Mouse (Mus musculus): ENCODE measurements around the gene Creb3. TPM values are rescaled to one million over a fixed set of nuclear protein-coding genes. Genes with fewer than 3 reads are reported as not detected.
A peak's percentile ranks its signal among the peaks of the same experiment; 100 is the strongest.
"Not testable (repeated sequence)": the region's sequence is repeated elsewhere in the genome, so short reads cannot be mapped to it uniquely, and the experiment has no call there.

The Creb3 gene
- total RNA-seq, 1 experiment from 2014 or later, result 97.5 TPM

DNA sequence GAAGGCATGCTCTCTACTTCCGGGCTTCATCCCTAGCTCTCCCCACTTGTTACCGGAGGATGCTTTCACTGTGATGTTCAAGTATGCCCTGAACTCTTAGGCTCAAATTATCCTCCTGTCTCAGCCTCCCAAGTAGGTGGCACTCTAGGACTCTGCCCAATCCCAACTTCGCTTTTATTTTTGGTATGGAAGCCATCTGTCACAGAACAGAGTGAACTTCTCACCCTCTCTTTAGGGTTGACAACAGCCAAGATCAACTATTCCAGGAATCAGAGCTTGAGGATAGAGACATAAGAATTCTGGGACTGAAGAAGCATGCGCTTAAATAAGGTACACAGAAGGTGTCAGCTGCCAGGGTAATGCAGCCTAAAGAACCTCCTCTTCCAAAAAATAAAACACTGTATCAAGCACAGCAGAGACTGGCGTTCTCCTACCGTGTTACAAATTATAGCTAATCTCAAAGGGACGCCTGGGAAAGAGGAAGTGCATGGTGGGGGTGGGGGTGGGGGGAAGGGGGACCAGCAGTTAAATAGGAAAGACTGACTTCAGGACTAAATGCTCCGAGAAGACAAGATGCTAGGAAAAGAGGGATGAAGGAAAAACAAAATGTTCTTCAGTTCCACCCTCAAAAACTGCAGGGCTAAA is 15.2 kb downstream of the Creb3 start:
- no peak for ATAC-seq (replicated peaks in 1 of 2; ENCODE audit: insufficient read depth in 1 of 2, low FRiP score in 2 of 2, low TSS enrichment in 1 of 2, low read depth in 1 of 2, poor library complexity in 2 of 2, severe bottlenecking in 2 of 2)

DNA sequence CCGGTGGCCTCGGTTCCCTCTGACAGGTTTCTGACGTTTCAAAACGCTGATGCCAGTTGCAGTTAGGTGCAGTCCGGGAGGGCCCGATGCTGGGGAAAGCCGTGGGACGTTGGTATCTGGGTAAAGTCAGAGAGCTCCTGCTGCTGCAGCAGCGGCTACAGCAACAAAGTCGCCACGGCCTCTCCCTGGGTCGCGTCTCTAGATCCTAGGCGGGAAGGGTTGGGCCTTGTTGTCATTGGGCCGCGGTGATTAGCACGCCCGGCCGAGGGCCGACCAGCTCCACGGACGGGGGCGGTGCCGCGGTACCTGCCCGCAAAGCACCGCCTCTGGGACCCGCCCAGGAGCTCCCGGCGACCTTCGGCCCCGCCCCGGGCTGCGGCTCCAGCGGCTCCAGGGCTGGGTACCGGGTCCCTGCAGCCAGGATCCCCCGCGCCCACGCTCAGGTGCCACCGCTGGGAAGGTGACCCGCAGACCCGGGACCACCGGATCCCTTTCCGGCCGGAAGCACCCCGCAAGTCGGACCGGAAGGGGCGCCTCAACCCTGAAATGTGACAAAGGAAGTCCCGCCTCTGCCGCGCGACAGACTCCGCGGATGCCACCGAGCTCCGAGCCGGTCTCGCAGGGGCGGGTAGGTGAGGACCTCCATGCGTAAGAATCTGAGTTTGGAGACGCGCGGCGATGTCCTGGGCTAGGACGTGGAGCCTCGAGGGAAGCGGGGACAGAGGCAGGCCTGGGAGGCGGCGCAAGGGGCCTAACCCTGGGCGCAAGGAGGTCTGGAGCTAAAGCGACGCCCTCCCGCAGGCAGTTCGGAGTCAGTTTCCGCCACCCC is 16.5 kb downstream of the Creb3 start, which contains the start of the genes Rgp1 and Gba2:
Gene Rgp1 (plus strand): TSS at position 340 of the 829 bp plus-strand sequence.
Gene Gba2 (minus strand): TSS at position 498 of the 829 bp plus-strand sequence.
- peak; percentile 78 to 88 for ATAC-seq (replicated peaks in 1 of 2; ENCODE audit: insufficient read depth in 1 of 2, low FRiP score in 2 of 2, low TSS enrichment in 1 of 2, low read depth in 1 of 2, poor library complexity in 2 of 2, severe bottlenecking in 2 of 2)

DNA sequence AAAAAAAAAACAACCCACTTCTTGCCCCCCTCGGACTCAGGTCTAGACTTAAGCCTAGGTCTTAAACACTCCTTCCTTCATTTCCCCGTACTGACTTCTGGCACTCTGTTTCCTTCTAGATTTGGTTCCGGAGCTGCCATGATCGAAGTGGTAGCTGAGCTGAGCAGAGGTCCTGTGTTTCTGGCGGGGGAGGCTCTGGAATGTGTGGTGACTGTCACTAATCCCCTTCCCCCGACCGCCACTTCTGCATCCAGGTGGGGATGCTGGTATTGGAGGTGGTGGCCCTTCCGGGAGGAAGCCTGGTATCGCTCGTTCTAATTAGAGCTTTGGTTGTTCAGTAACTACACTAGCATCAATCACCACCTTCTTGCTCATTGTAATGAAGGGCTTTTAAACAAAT is 17.1 kb downstream of the Creb3 start:
- ATAC-seq (replicated peaks in 1 of 2; ENCODE audit: insufficient read depth in 1 of 2, low FRiP score in 2 of 2, low TSS enrichment in 1 of 2, low read depth in 1 of 2, poor library complexity in 2 of 2, severe bottlenecking in 2 of 2), result no peak

DNA sequence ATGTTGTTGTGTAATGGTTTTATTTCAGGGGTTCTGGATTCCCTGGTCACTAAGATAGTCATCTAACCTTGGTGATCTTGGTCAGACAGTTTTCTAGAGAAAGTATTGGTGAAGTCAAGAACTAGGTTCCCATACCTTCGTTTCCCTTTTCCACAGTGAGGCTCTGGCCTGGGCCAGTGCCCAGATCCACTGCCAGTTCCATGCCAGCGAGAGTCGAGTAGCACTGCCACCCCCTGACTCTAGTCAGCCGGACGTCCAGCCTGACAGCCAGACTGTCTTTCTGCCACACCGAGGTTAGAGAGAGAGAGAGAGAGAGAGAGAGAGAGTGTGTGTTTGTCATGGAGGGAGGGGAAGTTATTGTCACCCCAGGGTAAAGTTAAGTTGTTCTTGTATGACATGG is 17.6 kb downstream of the Creb3 start:
- ATAC-seq (replicated peaks in 1 of 2; ENCODE audit: insufficient read depth in 1 of 2, low FRiP score in 2 of 2, low TSS enrichment in 1 of 2, low read depth in 1 of 2, poor library complexity in 2 of 2, severe bottlenecking in 2 of 2), result no peak

DNA sequence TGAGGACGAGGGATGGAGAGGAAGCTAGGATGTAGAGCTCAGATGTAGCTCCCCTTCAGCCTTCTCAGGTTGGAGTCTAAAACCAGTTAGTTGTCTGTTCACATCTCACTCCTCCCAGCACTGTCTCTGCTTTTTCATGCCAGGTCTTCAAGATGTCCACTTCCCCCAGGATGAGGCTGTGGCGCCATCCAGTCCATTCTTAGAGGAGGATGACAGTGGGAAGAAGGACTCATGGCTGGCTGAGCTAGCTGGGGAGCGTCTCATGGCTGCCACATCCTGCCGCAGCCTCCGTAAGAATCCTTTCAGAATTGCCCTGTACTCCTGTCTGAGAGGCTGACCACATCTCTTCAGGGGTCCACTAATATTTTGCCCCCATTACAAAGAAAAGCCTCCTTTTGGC is 18.6 kb downstream of the Creb3 start:
- ATAC-seq (replicated peaks in 1 of 2; ENCODE audit: insufficient read depth in 1 of 2, low FRiP score in 2 of 2, low TSS enrichment in 1 of 2, low read depth in 1 of 2, poor library complexity in 2 of 2, severe bottlenecking in 2 of 2), result no peak

DNA sequence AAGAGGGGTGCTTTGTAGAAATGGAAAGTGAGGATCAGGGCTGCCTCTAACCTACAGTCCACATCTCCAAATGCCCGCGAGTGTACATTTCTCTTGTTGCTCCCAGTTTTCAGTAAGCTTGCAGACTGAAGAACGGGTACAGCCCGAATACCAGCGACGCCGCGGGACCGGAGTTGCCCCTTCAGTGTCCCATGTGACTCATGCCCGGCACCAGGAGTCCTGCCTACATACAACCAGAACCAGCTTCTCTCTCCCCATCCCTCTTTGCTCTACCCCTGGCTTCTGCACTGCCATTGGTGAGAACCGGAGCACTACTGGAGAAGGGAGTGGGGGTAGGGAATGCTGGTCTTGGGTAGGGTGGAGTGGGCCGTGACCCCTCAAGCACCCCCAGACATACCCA is 19.2 kb downstream of the Creb3 start:
- no peak for ATAC-seq (replicated peaks in 1 of 2; ENCODE audit: insufficient read depth in 1 of 2, low FRiP score in 2 of 2, low TSS enrichment in 1 of 2, low read depth in 1 of 2, poor library complexity in 2 of 2, severe bottlenecking in 2 of 2)

DNA sequence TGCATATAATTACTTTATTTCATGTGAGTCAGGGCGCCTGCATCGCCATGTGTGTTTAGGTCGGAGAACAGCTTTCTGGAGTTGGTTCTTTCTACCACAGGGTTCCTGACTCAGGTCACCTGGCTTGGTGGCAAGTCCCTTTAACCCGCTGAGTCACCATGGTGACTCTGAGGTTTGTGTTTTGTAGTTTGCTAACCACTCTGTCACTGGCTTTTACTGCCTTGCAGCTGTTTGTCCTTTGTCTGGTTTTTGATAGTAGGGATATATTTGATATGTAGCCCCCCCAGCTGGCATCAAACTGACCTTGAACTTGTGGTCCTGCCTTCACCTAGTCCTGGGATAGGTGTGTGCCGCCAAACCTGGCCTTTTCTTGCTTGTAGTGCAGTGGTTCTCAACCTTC is 20.1 kb downstream of the Creb3 start:
- no peak; a peak in 1 of 4 replicates for ATAC-seq (replicated peaks in 1 of 2; ENCODE audit: insufficient read depth in 1 of 2, low FRiP score in 2 of 2, low TSS enrichment in 1 of 2, low read depth in 1 of 2, poor library complexity in 2 of 2, severe bottlenecking in 2 of 2)

DNA sequence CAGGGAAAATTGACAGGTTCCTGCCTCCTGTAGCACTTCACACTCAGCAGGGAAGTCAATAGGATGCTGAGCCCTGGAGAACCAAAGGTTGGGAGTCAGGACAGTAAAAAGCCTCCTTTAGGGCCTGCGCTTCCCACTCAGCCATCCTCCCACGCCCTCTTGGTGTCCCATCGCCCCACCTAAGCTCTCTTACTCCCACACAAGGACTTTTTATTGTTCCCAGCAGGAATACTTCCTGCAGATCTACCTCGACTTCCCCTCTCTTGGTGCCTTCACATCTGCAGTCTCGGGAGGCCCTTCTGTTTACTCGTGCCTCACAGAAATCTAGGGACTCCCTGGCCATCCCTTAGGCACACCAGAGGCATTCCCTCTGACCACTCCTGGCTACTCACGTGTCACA is 21.3 kb downstream of the Creb3 start:
- ATAC-seq (replicated peaks in 1 of 2; ENCODE audit: insufficient read depth in 1 of 2, low FRiP score in 2 of 2, low TSS enrichment in 1 of 2, low read depth in 1 of 2, poor library complexity in 2 of 2, severe bottlenecking in 2 of 2), result no peak

DNA sequence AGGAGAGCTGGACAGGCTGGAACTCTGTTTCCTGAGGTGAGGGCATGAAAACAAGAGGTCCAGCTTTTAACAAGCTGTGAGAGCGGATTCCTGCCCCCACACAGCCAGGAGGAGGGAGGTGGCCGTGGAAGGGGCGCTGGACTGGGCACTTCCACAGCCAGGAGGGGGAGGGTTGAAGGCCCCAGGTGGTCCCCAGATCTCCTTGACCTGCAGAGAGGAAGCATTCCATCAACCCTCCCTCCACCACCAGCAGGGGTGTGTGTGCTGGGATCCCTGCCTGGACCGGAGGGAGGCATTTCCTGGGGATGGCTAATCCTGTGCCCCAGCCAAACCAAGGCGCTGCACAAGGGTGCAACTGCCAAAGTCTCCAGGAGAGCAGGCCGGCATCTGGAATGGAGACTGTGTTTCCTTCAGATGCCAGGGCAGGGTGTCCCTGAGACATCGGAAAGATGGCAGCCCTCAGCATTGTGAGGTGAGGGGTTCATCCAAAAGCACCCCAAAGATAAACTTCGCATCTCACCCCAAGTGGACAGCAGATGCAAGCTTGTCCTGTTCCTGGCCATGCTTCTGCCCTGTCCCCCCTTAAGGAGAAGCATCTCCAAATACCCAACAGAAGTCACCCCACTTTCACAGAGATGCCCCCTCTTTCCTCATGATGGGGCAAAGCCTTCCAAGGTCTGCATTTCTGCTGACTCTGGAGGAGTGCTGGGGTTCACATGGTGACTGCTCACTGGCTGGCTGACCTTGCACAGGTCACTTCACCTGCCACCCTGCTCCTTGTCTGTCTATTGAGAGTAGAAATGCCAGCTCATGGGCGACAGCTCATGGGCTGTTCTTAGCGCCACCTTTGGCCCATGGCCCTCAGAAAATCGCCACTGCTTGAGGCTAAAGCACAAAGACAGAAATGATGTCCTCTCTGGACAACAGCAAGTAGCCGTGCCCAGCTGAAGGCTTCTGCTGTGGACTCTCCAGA is 22.6 kb downstream of the Creb3 start, which contains the start of gene Msmp:
Gene Msmp (minus strand): TSS at position 51 of the 973 bp plus-strand sequence.
- ATAC-seq (replicated peaks in 1 of 2; ENCODE audit: insufficient read depth in 1 of 2, low FRiP score in 2 of 2, low TSS enrichment in 1 of 2, low read depth in 1 of 2, poor library complexity in 2 of 2, severe bottlenecking in 2 of 2), result no peak

DNA sequence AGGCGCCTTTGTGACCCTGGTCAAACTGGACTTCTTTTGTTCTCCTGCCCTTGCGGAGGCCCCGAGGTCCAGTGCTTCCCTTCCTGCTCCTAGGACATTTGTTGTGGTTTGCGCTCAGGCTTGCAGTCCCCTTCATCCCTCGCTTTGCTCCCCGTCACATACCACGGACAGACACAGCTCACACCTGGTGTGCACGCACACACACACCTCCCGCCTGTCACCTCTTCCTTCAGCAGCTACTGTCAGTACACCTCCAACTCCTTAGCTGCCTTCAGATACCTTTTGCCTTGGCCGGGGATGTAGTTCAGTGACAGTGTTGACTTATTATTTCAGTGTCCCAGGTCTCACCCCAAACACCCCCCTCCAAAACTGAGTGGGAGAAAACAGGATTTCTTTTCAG is 23.6 kb downstream of the Creb3 start:
- no peak for ATAC-seq (replicated peaks in 1 of 2; ENCODE audit: insufficient read depth in 1 of 2, low FRiP score in 2 of 2, low TSS enrichment in 1 of 2, low read depth in 1 of 2, poor library complexity in 2 of 2, severe bottlenecking in 2 of 2)

DNA sequence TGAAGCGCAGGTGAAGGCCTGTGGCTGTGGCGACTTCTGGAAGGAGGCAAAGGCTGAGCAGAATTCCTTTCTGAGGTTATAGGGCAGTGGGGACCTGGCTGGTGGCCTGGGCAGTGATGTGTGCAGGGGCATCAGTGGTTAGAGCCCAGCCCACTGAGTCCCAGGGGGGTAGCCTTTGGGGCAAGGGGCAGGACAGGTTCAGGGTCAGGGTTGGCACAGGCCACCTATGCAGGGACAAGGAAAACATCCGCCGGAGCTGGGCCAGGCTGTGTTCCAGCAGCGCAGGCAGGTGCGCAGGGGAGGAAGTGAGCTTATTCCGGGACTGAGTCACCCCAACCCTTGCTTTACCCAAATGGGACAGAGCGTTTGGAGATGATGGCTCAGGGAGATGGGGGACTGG is 24.3 kb downstream of the Creb3 start:
- 0 out of 4 replicates have a peak, but pooled peaks have one; percentile 2 to 20 for ATAC-seq (replicated peaks in 1 of 2; ENCODE audit: insufficient read depth in 1 of 2, low FRiP score in 2 of 2, low TSS enrichment in 1 of 2, low read depth in 1 of 2, poor library complexity in 2 of 2, severe bottlenecking in 2 of 2)

DNA sequence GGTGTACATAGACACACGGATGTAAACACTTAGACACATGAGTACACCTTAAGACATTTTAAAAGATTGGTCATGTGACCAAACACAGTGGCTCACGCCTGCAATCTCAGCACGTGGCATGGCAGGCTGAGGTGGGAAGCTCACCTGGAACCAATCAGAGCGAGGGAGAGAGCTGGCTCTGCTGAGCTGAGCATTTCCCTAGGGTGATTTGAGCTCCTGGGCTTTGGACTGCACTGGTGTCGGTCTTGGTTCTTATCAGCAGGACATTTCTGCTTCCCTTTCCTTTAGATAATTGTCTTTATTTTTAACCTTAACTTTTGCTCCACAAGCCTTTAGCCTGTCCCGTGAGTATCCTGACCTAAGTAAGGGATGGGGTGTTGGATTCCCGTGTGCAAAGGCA is 25.5 kb downstream of the Creb3 start:
- peak in 1 of 2 experiments; percentile 43; a peak in 2 of 4 replicates for ATAC-seq (replicated peaks in 1 of 2; ENCODE audit: insufficient read depth in 1 of 2, low FRiP score in 2 of 2, low TSS enrichment in 1 of 2, low read depth in 1 of 2, poor library complexity in 2 of 2, severe bottlenecking in 2 of 2)

DNA sequence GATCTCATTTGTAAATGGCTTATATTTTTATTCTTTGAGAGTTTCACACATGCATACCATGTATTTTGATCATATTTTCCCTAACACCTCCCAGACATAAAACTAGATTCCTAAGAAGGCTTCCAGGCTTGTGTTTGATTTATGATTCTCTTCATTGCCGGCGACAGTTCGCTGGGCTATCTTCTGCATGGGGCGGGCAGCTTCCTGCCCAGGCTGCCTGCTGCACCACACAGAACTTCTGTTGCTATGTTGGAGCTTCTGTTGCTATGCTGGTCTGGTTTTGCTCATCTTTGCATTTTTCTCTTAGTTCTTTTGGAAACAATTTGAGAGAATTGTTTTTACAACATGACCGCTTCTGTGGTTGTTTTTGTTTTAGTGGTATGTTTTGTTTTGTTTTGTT is 29.4 kb downstream of the Creb3 start:
- ATAC-seq (replicated peaks in 1 of 2; ENCODE audit: insufficient read depth in 1 of 2, low FRiP score in 2 of 2, low TSS enrichment in 1 of 2, low read depth in 1 of 2, poor library complexity in 2 of 2, severe bottlenecking in 2 of 2), result peak in 1 of 2 experiments; percentile 40; a peak in 1 of 4 replicates

DNA sequence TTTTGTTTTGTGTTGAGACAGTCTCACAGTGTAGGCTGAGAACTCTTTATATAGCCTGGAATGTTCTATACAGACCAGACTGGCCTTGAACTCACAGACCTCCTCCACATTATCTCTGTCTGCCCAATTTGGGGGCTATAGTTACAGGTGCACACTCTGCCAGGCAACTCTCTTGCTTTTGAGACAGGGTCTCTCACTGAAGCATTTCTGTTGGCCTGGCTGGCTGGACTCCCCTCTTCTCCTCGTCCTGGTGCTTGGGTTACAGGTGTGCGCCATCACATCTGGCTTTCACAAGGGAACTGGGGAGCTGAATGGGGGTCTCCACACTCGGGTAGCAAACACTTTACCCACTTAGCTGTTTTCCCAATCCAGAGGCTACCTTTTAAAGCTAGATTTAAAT is 29.8 kb downstream of the Creb3 start:
- ATAC-seq (replicated peaks in 1 of 2; ENCODE audit: insufficient read depth in 1 of 2, low FRiP score in 2 of 2, low TSS enrichment in 1 of 2, low read depth in 1 of 2, poor library complexity in 2 of 2, severe bottlenecking in 2 of 2), result no peak

DNA sequence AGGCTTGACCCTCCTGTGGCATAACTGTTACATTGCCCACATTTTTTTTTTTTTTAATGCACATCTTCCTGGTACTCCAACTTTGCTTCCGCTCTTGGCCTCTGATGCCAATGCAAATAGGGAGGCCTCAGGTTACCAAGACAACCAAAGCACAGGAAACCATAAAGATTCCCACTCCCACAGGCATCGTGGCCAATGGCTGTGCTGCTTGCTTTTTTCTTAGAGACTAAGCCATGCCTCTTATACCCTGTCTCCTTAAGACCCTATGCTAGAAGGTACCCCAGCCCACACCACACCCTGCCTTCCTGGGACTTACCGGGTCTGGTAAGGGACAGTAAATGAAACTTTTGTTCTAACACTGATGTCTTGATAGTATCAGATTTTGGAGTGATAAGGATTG is 31.3 kb downstream of the Creb3 start:
- ATAC-seq (replicated peaks in 1 of 2; ENCODE audit: insufficient read depth in 1 of 2, low FRiP score in 2 of 2, low TSS enrichment in 1 of 2, low read depth in 1 of 2, poor library complexity in 2 of 2, severe bottlenecking in 2 of 2), result peak; percentile 44 to 56; a peak in 2 of 4 replicates

DNA sequence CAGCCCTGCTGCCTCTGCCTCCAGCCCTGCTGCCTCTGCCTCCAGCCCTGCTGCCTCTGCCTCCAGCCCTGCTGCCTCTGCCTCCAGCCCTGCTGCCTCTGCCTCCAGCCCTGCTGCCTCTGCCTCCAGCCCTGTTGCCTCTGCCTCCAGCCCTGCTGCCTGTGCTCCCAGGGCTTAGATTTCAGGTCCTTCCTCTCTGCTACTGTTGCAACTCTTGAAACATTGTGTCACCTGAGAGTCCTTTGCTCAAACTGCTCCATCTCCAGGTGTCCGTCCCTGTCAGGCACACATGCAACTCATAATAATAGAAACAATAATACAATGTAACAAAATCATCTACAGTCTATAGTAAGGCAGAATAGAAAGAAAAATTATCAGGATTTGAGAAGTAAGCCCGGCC is 34.5 kb downstream of the Creb3 start:
- ATAC-seq (replicated peaks in 1 of 2; ENCODE audit: insufficient read depth in 1 of 2, low FRiP score in 2 of 2, low TSS enrichment in 1 of 2, low read depth in 1 of 2, poor library complexity in 2 of 2, severe bottlenecking in 2 of 2), result not testable (repeated sequence)

DNA sequence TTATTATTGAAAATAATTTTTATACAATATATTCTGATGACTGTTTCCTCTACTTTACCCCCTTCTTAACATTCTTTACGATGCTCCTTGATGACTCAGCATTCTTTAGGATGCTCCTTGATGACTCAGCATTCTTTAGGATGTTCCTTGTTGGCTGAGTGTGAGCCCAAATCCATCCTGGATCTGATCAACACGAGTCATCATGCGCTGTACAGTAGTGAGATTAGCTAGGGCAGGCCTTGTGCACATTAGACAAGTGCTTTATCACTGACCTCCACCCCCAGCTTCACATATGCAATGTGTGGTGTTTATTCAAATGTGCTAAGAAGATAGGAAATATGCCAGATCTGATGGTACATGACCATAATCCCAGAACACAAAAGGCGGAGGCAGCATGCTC is 36.1 kb downstream of the Creb3 start:
- no peak; a peak in 1 of 4 replicates for ATAC-seq (replicated peaks in 1 of 2; ENCODE audit: insufficient read depth in 1 of 2, low FRiP score in 2 of 2, low TSS enrichment in 1 of 2, low read depth in 1 of 2, poor library complexity in 2 of 2, severe bottlenecking in 2 of 2)
